Mouse (Mus musculus): ENCODE measurements around the gene Ankmy1.

Ankmy1 gene

DNA sequence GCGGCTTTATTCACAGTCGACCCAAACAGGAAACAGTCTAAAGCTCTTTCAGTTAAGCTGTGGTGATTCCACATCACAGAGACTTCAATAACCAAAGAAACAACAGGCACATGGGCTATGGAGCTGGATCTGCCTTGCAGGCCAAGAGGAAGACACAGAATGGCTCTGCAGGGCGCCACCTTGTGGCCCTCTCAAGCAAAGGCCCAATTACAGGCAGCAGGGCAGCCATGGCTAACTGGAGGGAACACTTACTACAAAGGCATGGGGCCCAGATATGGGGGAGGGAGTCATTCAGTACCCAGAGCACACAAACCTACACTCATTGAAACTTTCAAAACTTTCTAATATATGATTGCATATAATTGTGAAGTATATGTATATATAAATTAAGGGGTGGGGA lies 7.6 kb downstream of the Ankmy1 start:
- TF ChIP-seq NANOG (IDR thresholded peaks at IDR 0.05; ENCODE audit: borderline replicate concordance, low read length) (no peak), POU5F1 (IDR thresholded peaks at IDR 0.05; ENCODE audit: borderline replicate concordance, low read length) (no peak), CTCF (conservative IDR thresholded peaks at IDR 0.05; ENCODE audit: low read length) (peak; percentile 93)
- Histone ChIP-seq H3K9me3 (ENCODE audit: low read length) (no peaks in the 10 kb centered on the region), H3K4me1 (replicated peaks; ENCODE audit: low read depth, low read length) (peaks cover 7% of the 10 kb centered on the region), H3K4me3 (replicated peaks; ENCODE audit: low read length) (no peak overlapping the region), H3K36me3 (ENCODE audit: insufficient read depth, low read length) (no peaks in the 10 kb centered on the region), H3K27me3 (ENCODE audit: insufficient read depth, low read length) (peaks cover 25% of the 10 kb centered on the region)

DNA sequence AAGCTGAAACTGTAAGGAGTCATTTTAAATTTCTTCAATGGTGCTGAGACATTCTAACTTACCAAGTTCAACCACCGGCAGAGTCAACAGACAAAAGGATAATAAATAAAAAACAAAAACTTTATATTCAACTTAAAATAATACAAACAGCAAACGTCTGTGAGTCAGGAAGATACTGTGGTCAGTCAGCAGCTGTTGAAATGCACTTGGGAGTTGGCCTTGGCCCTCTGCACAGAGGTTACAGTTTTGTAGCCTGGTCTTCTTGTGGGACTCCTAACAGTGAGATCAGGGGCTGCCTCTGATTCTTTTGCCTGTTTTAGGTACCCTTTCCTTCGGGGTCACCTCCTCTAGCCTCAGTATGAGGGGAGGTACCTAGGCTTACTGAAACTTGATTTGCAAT lies 8.8 kb downstream of the Ankmy1 start:
- no peaks in the 10 kb centered on the region for H3K36me3 ChIP-seq (ENCODE audit: insufficient read depth, low read length)
- no peak overlapping the region for H3K4me3 ChIP-seq (replicated peaks; ENCODE audit: low read length)
- TF ChIP-seq CTCF (conservative IDR thresholded peaks at IDR 0.05; ENCODE audit: low read length) (no peak), NANOG (IDR thresholded peaks at IDR 0.05; ENCODE audit: borderline replicate concordance, low read length) (no peak), POU5F1 (IDR thresholded peaks at IDR 0.05; ENCODE audit: borderline replicate concordance, low read length) (no peak)
- peaks cover 2% of the 10 kb centered on the region; the same call in 1 of the 2 replicates for H3K9me3 ChIP-seq (ENCODE audit: low read length)
- peaks cover 10% of the 10 kb centered on the region for H3K4me1 ChIP-seq (replicated peaks; ENCODE audit: low read depth, low read length)
- peaks cover 23% of the 10 kb centered on the region for H3K27me3 ChIP-seq (ENCODE audit: insufficient read depth, low read length)

GRCm38 (mm10) chr1:92892791-92893190 lies 9.9 kb downstream of the Ankmy1 start:
- TF ChIP-seq CTCF (conservative IDR thresholded peaks at IDR 0.05; ENCODE audit: low read length): no peak
- no peak for TF ChIP-seq POU5F1 (IDR thresholded peaks at IDR 0.05; ENCODE audit: borderline replicate concordance, low read length)
- no peak for TF ChIP-seq NANOG (IDR thresholded peaks at IDR 0.05; ENCODE audit: borderline replicate concordance, low read length)
- H3K27me3 ChIP-seq (ENCODE audit: insufficient read depth, low read length): peaks cover 31% of the 10 kb centered on the region
- peaks cover 2% of the 10 kb centered on the region; the same call in 1 of the 2 replicates for H3K9me3 ChIP-seq (ENCODE audit: low read length)
- H3K36me3 ChIP-seq (ENCODE audit: insufficient read depth, low read length): no peaks in the 10 kb centered on the region
- peaks cover 14% of the 10 kb centered on the region for H3K4me1 ChIP-seq (replicated peaks; ENCODE audit: low read depth, low read length)
- H3K4me3 ChIP-seq (replicated peaks; ENCODE audit: low read length): no peak overlapping the region

GRCm38 (mm10) chr1:92888901-92889655 lies 13.6 kb downstream of the Ankmy1 start:
- Histone ChIP-seq H3K27me3 (ENCODE audit: insufficient read depth, low read length) (peaks cover 45% of the 10 kb centered on the region), H3K4me3 (replicated peaks; ENCODE audit: low read length) (no peak overlapping the region), H3K4me1 (replicated peaks; ENCODE audit: low read depth, low read length) (peaks cover 14% of the 10 kb centered on the region), H3K36me3 (ENCODE audit: insufficient read depth, low read length) (no peaks in the 10 kb centered on the region), H3K9me3 (ENCODE audit: low read length) (peaks cover 2% of the 10 kb centered on the region; the same call in 1 of the 2 replicates)
- TF ChIP-seq CTCF (conservative IDR thresholded peaks at IDR 0.05; ENCODE audit: low read length) (no peak), NANOG (IDR thresholded peaks at IDR 0.05; ENCODE audit: borderline replicate concordance, low read length) (no peak; the same call in 1 of the 2 replicates), POU5F1 (IDR thresholded peaks at IDR 0.05; ENCODE audit: borderline replicate concordance, low read length) (no peak)

DNA sequence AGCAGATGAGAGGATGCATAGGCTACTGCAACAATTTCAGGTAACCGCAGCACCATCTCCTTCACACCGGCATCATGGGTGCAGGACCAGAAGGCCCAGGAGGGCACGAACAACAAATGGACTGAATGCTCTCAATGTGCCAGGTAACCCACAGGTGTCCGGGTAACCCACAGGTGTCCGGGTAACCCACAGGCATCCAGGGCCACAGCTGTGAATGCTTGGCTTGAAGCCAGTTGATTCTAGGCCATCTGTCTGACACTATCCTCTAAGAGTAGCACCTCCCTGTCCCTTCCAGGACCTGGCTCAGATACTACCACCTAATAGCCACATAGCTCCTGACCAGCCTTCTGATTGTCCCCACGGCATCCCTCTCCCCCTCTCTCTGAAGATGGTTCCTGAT lies 20.7 kb downstream of the Ankmy1 start:
- TF ChIP-seq NANOG (IDR thresholded peaks at IDR 0.05; ENCODE audit: borderline replicate concordance, low read length) (no peak), POU5F1 (IDR thresholded peaks at IDR 0.05; ENCODE audit: borderline replicate concordance, low read length) (no peak), CTCF (conservative IDR thresholded peaks at IDR 0.05; ENCODE audit: low read length) (no peak)
- H3K27me3 ChIP-seq (ENCODE audit: insufficient read depth, low read length): peaks cover 52% of the 10 kb centered on the region
- H3K4me3 ChIP-seq (replicated peaks; ENCODE audit: low read length): no peak overlapping the region
- no peaks in the 10 kb centered on the region for H3K9me3 ChIP-seq (ENCODE audit: low read length)
- no peaks in the 10 kb centered on the region for H3K36me3 ChIP-seq (ENCODE audit: insufficient read depth, low read length)
- peaks cover 16% of the 10 kb centered on the region for H3K4me1 ChIP-seq (replicated peaks; ENCODE audit: low read depth, low read length)

- H3K4me1 ChIP-seq (replicated peaks; ENCODE audit: low read depth, low read length): peaks cover 16% of the 10 kb centered on the region
- no peaks in the 10 kb centered on the region for H3K9me3 ChIP-seq (ENCODE audit: low read length)
- H3K4me3 ChIP-seq (replicated peaks; ENCODE audit: low read length): no peak overlapping the region
- peaks cover 45% of the 10 kb centered on the region for H3K27me3 ChIP-seq (ENCODE audit: insufficient read depth, low read length)
- TF ChIP-seq NANOG (IDR thresholded peaks at IDR 0.05; ENCODE audit: borderline replicate concordance, low read length) (no peak), CTCF (conservative IDR thresholded peaks at IDR 0.05; ENCODE audit: low read length) (no peak)
- H3K36me3 ChIP-seq (ENCODE audit: insufficient read depth, low read length): no peaks in the 10 kb centered on the region
These were observed 22.6 kb downstream of the Ankmy1 start for GRCm38 (mm10) chr1:92880101-92880500.

DNA sequence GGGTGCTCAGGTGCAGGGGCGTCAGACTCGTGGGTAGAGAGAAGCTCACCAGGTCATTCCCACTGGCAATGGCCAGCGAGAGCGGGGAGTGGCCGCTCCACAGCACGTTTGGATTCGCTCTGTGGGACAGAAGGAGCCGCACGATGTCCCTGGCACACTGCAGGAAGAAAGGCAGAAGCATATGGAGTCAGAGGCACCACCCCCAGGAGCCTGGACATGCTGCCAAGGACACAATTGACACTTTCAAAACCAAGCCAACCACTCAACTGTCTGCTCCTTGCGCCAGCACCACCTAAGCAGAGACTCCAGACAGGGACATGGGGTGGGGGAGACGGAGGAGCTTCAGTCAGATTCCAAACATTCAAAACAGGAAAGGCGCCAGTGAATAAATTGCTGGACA lies 23.4 kb downstream of the Ankmy1 start:
- TF ChIP-seq POU5F1 (IDR thresholded peaks at IDR 0.05; ENCODE audit: borderline replicate concordance, low read length) (no peak), CTCF (conservative IDR thresholded peaks at IDR 0.05; ENCODE audit: low read length) (no peak), NANOG (IDR thresholded peaks at IDR 0.05; ENCODE audit: borderline replicate concordance, low read length) (no peak)

DNA sequence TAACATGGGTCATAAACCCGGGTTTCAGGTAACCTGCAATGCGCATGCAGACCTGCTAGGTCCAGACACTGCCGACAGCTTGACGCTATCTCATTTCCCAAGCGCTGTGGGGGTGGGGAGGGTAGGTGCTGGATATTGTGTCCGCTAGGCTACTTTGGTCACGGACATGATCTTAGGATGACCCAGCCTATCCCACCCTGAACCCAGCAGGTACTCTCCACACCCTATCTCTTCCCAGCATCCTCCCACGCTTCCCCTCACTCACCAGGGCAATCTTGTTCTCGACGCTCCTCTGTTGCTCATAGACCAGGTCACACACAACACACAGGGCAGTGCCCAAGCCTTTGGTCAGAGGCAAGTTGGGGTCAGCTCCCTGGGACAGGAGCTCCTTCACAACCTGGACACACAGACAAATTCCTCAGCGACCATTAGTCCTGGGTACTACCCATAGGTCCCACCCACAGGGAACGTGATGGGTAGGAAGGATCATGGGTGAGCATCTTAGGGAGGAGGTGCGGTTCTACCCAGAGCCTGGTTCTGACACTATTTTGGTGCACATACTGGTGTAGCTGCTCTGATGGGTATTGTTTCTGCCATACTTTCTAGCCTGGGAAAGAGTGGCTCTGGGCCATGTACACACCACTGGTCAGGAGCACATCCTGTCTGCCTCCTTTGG lies 24.5 kb downstream of the Ankmy1 start:
- Histone ChIP-seq H3K36me3 (ENCODE audit: insufficient read depth, low read length) (no peaks in the 10 kb centered on the region), H3K4me3 (replicated peaks; ENCODE audit: low read length) (no peak overlapping the region), H3K9me3 (ENCODE audit: low read length) (no peaks in the 10 kb centered on the region), H3K27me3 (ENCODE audit: insufficient read depth, low read length) (peaks cover 40% of the 10 kb centered on the region), H3K4me1 (replicated peaks; ENCODE audit: low read depth, low read length) (peaks cover 16% of the 10 kb centered on the region)
- no peak for TF ChIP-seq NANOG (IDR thresholded peaks at IDR 0.05; ENCODE audit: borderline replicate concordance, low read length)
- no peak for TF ChIP-seq CTCF (conservative IDR thresholded peaks at IDR 0.05; ENCODE audit: low read length)
- no peak for TF ChIP-seq POU5F1 (IDR thresholded peaks at IDR 0.05; ENCODE audit: borderline replicate concordance, low read length)

More for the DNA sequence above, 23.4 kb downstream of the Ankmy1 start:
- peaks cover 44% of the 10 kb centered on the region for H3K27me3 ChIP-seq (ENCODE audit: insufficient read depth, low read length)
- H3K36me3 ChIP-seq (ENCODE audit: insufficient read depth, low read length): no peaks in the 10 kb centered on the region
- H3K4me3 ChIP-seq (replicated peaks; ENCODE audit: low read length): no peak overlapping the region
- no peaks in the 10 kb centered on the region for H3K9me3 ChIP-seq (ENCODE audit: low read length)
- H3K4me1 ChIP-seq (replicated peaks; ENCODE audit: low read depth, low read length): peaks cover 16% of the 10 kb centered on the region
